27 mouse cellular contexts compared by ENCODE assay signal in genomic region chr12:36597539-36598250, GRCm38 (mm10).
A peak's percentile ranks its signal among the peaks of the same experiment; 100 is the strongest.
DNase-seq lines count a peak whose midpoint lies in the region; ATAC-seq and TF ChIP-seq lines count a peak whose summit lies in the region.
"Had no signal": no experiment of that assay in that cellular context is flagged by ENCODE, and none has a peak within 500 bp of the region (broad histone marks: within the 10 kb centered on the region; RNA-seq: fewer than 3 reads in every experiment).

No protein-coding gene starts in this region.

- no peak overlapping the region for H3K9ac ChIP-seq in lung, embryonic 14.5 days
- H3K9ac ChIP-seq in kidney, embryonic 15.5 days = no peak overlapping the region
- no peak overlapping the region for H3K9ac ChIP-seq in kidney, embryonic 16.5 days (replicated peaks; ENCODE audit: low read length)
- H3K9ac ChIP-seq: embryonic facial prominence, embryonic 12.5 days; forebrain, embryonic 15.5 days; heart, embryonic 13.5 days; hindbrain, embryonic 15.5 days; limb, embryonic 15.5 days; liver, embryonic 13.5 days; midbrain, embryonic 13.5 days; neural tube, embryonic 13.5 days had no signal

- H3K4me3 ChIP-seq in lung, embryonic 14.5 days (ENCODE audit: low read depth, low read length) = no peak overlapping the region
- H3K4me3 ChIP-seq in kidney, embryonic 15.5 days (replicated peaks) = no peak overlapping the region
- no peak overlapping the region for H3K4me3 ChIP-seq in kidney, embryonic 16.5 days (ENCODE audit: low read length)
- H3K4me3 ChIP-seq: embryonic facial prominence, embryonic 12.5 days; forebrain, embryonic 15.5 days; heart, adult 2 months; heart, embryonic 13.5 days; hindbrain, embryonic 15.5 days; limb, embryonic 10.5 days; limb, embryonic 15.5 days; liver, embryonic 13.5 days; megakaryocyte, embryonic 14.5 days; midbrain, embryonic 13.5 days; neural tube, embryonic 13.5 days had no signal

- TF ChIP-seq CTCF in lung, embryonic 14.5 days (IDR thresholded peaks at IDR 0.05; ENCODE audit: low read depth) = no peak

- 38% methylated on average over 2 of the region's 2 CpGs for WGBS in lung, embryonic 14.5 days
- WGBS in kidney, embryonic 15.5 days = 47% methylated on average over 2 of the region's 2 CpGs
- WGBS in kidney, embryonic 16.5 days = 64% methylated on average over 2 of the region's 2 CpGs

- ATAC-seq in lung, embryonic 14.5 days (ENCODE audit: insufficient read depth) = peak; percentile 98
- peak; percentile 33; the same call in 1 of the 2 replicates for ATAC-seq in kidney, embryonic 15.5 days (replicated peaks; ENCODE audit: low FRiP score)
- peak; percentile 82 for ATAC-seq in kidney, embryonic 16.5 days (ENCODE audit: low FRiP score, low TSS enrichment)
- ATAC-seq: forebrain, embryonic 15.5 days; inflammation-experienced regulatory T-cells, adult 6 months; midbrain, embryonic 13.5 days had no signal

- peak overlapping the region; percentile 61; the same call in 1 of the 2 replicates for H3K27ac ChIP-seq in lung, embryonic 14.5 days (ENCODE audit: low read depth)
- peak overlapping the region; percentile 37; the same call in 1 of the 2 replicates for H3K27ac ChIP-seq in kidney, embryonic 15.5 days
- H3K27ac ChIP-seq in kidney, embryonic 16.5 days (ENCODE audit: low read length) = peak overlapping the region; percentile 61; the same call in 1 of the 2 replicates
- H3K27ac ChIP-seq: embryonic facial prominence, embryonic 12.5 days; forebrain, embryonic 15.5 days; heart, adult 2 months; heart, embryonic 13.5 days; hindbrain, embryonic 15.5 days; limb, embryonic 10.5 days; limb, embryonic 15.5 days; liver, embryonic 13.5 days; midbrain, embryonic 13.5 days; neural tube, embryonic 13.5 days had no signal

- H3K36me3 ChIP-seq in lung, embryonic 14.5 days (ENCODE audit: insufficient read depth) = no peaks in the 10 kb centered on the region
- no peaks in the 10 kb centered on the region for H3K36me3 ChIP-seq in kidney, embryonic 15.5 days
- H3K36me3 ChIP-seq in kidney, embryonic 16.5 days (ENCODE audit: insufficient read depth, low read length) = no peaks in the 10 kb centered on the region
- H3K36me3 ChIP-seq: embryonic facial prominence, embryonic 12.5 days; forebrain, embryonic 15.5 days; heart, embryonic 13.5 days; hindbrain, embryonic 15.5 days; limb, embryonic 10.5 days; limb, embryonic 15.5 days; liver, embryonic 13.5 days; midbrain, embryonic 13.5 days; neural tube, embryonic 13.5 days had no signal

- DNase-seq in lung, embryonic 14.5 days = peak; percentile 85
- DNase-seq in lung, adult 18-20 months = no peak
- DNase-seq in lung, postnatal 10 days = peak; percentile 3
- no peak for DNase-seq in layer of hippocampus, adult 11-12 months (ENCODE audit: low spot score)
- DNase-seq in heart, adult 8-10 months (ENCODE audit: low spot score) = no peak
- DNase-seq: adrenal gland, postnatal 25 days; B cell, adult 2 months; cerebellum, adult 11-12 months; cerebellum, adult 9-11 months; embryo, embryonic 11 days; heart, adult 2 months; heart, postnatal 10 days; layer of hippocampus, adult 9-11 months; liver, embryonic 13.5 days; thymus, postnatal 14 days had no signal

- H3K4me1 ChIP-seq in lung, embryonic 14.5 days (ENCODE audit: insufficient read depth) = no peaks in the 10 kb centered on the region
- no peaks in the 10 kb centered on the region for H3K4me1 ChIP-seq in kidney, embryonic 15.5 days
- no peaks in the 10 kb centered on the region for H3K4me1 ChIP-seq in kidney, embryonic 16.5 days (ENCODE audit: insufficient read depth, low read length)
- H3K4me1 ChIP-seq: embryonic facial prominence, embryonic 12.5 days; forebrain, embryonic 15.5 days; heart, embryonic 13.5 days; hindbrain, embryonic 15.5 days; limb, embryonic 10.5 days; limb, embryonic 15.5 days; liver, embryonic 13.5 days; megakaryocyte, embryonic 14.5 days; midbrain, embryonic 13.5 days; neural tube, embryonic 13.5 days had no signal

- no peaks in the 10 kb centered on the region for H3K27me3 ChIP-seq in lung, embryonic 14.5 days (ENCODE audit: insufficient read depth, low read length)
- H3K27me3 ChIP-seq in kidney, embryonic 15.5 days = no peaks in the 10 kb centered on the region
- no peaks in the 10 kb centered on the region for H3K27me3 ChIP-seq in kidney, embryonic 16.5 days (ENCODE audit: insufficient read depth, low read length)
- H3K27me3 ChIP-seq: embryonic facial prominence, embryonic 12.5 days; forebrain, embryonic 15.5 days; heart, embryonic 13.5 days; hindbrain, embryonic 15.5 days; limb, embryonic 15.5 days; liver, embryonic 13.5 days; megakaryocyte, embryonic 14.5 days; midbrain, embryonic 13.5 days; neural tube, embryonic 13.5 days had no signal

- no peak overlapping the region for H3K4me2 ChIP-seq in lung, embryonic 14.5 days
- H3K4me2 ChIP-seq in kidney, embryonic 15.5 days = no peak overlapping the region
- no peak overlapping the region for H3K4me2 ChIP-seq in kidney, embryonic 16.5 days (replicated peaks; ENCODE audit: low read depth, low read length)
- H3K4me2 ChIP-seq: embryonic facial prominence, embryonic 12.5 days; forebrain, embryonic 15.5 days; heart, embryonic 13.5 days; hindbrain, embryonic 15.5 days; limb, embryonic 15.5 days; liver, embryonic 13.5 days; midbrain, embryonic 13.5 days; neural tube, embryonic 13.5 days had no signal

- H3K9me3 ChIP-seq in lung, embryonic 14.5 days (ENCODE audit: low read depth, low read length) = no peaks in the 10 kb centered on the region
- H3K9me3 ChIP-seq in kidney, embryonic 15.5 days (replicated peaks) = no peaks in the 10 kb centered on the region
- no peaks in the 10 kb centered on the region for H3K9me3 ChIP-seq in kidney, embryonic 16.5 days (ENCODE audit: low read length)
- H3K9me3 ChIP-seq: embryonic facial prominence, embryonic 12.5 days; forebrain, embryonic 15.5 days; heart, embryonic 13.5 days; hindbrain, embryonic 15.5 days; limb, embryonic 10.5 days; limb, embryonic 15.5 days; liver, embryonic 13.5 days; midbrain, embryonic 13.5 days; neural tube, embryonic 13.5 days had no signal

Comparison
In these comparisons a context has a peak if more than half of its experiments do, and no peak if none do; other contexts are left out.
1. DNase-seq: peak in lung, embryonic 14.5 days (single experiment) and lung, postnatal 10 days (single experiment); none in lung, adult 18-20 months (0 of 2), layer of hippocampus, adult 11-12 months (single experiment) and heart, adult 8-10 months (single experiment).
2. ATAC-seq: peak in every context shown above with its lines; median percentile 98 in lung, embryonic 14.5 days; 82 in kidney, embryonic 16.5 days; 33 in kidney, embryonic 15.5 days.
3. Peak in every context shown above with its lines, with median percentiles within 50 percentile points of each other: H3K27ac ChIP-seq.